Comparison of ENCODE assay signal across 7 mouse cellular contexts in the genomic region with DNA sequence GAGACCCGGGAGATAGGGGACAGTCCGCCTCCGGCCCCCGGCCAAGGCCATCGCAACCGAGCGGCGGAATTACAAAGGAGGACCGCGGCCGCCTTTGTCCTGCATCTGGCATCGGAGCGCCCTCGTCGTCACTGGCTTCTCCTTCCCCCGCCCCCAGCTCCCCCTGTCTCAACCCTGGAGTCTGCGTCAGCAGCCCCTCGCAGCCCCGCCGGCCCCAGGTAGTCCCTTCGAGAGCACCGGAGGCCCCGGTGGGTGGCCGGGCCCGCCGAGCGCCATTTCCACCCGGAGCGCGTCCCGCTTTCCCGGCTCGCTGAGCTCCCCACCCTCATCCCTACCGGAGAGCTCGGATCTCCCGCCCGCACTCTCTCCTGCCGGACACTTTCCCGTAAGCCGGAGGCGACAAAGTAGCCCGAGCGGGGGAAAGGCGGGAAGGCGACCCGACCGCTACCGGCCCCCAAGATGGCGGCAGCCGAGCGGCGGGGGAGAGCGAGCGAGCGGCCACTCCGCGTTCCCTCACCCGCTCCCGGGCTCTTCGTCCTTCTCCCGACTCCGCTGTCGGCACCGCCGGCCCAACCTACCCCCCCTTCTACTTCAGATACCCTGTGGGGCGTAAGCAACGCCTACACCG. TPM values are rescaled to one million over a fixed set of nuclear protein-coding genes. Genes with fewer than 3 reads are reported as not detected.
DNase-seq lines count a peak whose midpoint lies in the region; ATAC-seq lines count a peak whose summit lies in the region.

No protein-coding gene starts in this region.

- no peaks in the 10 kb centered on the region for H3K36me3 ChIP-seq in intestine, embryonic 15.5 days
- H3K36me3 ChIP-seq in limb, embryonic 12.5 days = 0 out of 2 replicates have a peak, but pooled peaks cover 2% of the 10 kb centered on the region
- H3K36me3 ChIP-seq in midbrain, embryonic 14.5 days (ENCODE audit: control insufficient read depth, insufficient read depth, low read length) = no peaks in the 10 kb centered on the region

- H3K4me2 ChIP-seq in intestine, embryonic 15.5 days (replicated peaks) = peak overlapping the region; percentile 62
- H3K4me2 ChIP-seq in limb, embryonic 12.5 days = peak overlapping the region; percentile 67
- peak overlapping the region; percentile 83 for H3K4me2 ChIP-seq in midbrain, embryonic 14.5 days (ENCODE audit: low read length)

- H3K27me3 ChIP-seq in intestine, embryonic 15.5 days (replicated peaks) = no peaks in the 10 kb centered on the region
- no peaks in the 10 kb centered on the region for H3K27me3 ChIP-seq in limb, embryonic 12.5 days
- no peaks in the 10 kb centered on the region for H3K27me3 ChIP-seq in midbrain, embryonic 14.5 days (ENCODE audit: control insufficient read depth, insufficient read depth, low read length)

- under 1% methylated on average over 65 of the region's 68 CpGs for WGBS in intestine, embryonic 15.5 days
- under 1% methylated on average over 68 of the region's 68 CpGs for WGBS in limb, embryonic 12.5 days
- WGBS in midbrain, embryonic 14.5 days = under 1% methylated on average over 68 of the region's 68 CpGs

- peak; percentile 86 for DNase-seq in adrenal gland, adult 2 months
- peak; percentile 73 for DNase-seq in embryo, embryonic 10.5 days (ENCODE audit: low spot score)
- peak; percentile 59 to 62 for DNase-seq in gastrocnemius, postnatal 36 days
- DNase-seq in midbrain, embryonic 14.5 days = peak; percentile 82
- peak; percentile 24 to 54 for DNase-seq in spleen, postnatal 14 days (ENCODE audit: low spot score in 2 of 2)

- intact Hi-C loops in gastrocnemius, postnatal 36 days (cut with DNase I) = no loop called here

- H3K4me1 ChIP-seq in intestine, embryonic 15.5 days (replicated peaks) = peaks cover 12% of the 10 kb centered on the region
- peaks cover 45% of the 10 kb centered on the region for H3K4me1 ChIP-seq in limb, embryonic 12.5 days (replicated peaks)
- H3K4me1 ChIP-seq in midbrain, embryonic 14.5 days (ENCODE audit: control insufficient read depth, insufficient read depth, low read length) = peaks cover 58% of the 10 kb centered on the region

- H3K9me3 ChIP-seq in intestine, embryonic 15.5 days = no peaks in the 10 kb centered on the region
- no peaks in the 10 kb centered on the region for H3K9me3 ChIP-seq in limb, embryonic 12.5 days
- no peaks in the 10 kb centered on the region for H3K9me3 ChIP-seq in midbrain, embryonic 14.5 days (ENCODE audit: control insufficient read depth, low read length)

- ATAC-seq in intestine, embryonic 15.5 days = peak; percentile 72
- ATAC-seq in limb, embryonic 12.5 days (ENCODE audit: insufficient number of reproducible peaks, insufficient read depth, low FRiP score, low TSS enrichment, low read depth) = peak; percentile 1; the same call in 1 of the 2 replicates
- ATAC-seq in midbrain, embryonic 14.5 days (ENCODE audit: low FRiP score, low TSS enrichment) = peak; percentile 15

- H3K4me3 ChIP-seq in intestine, embryonic 15.5 days (replicated peaks) = peak overlapping the region; percentile 90
- peak overlapping the region; percentile 87 for H3K4me3 ChIP-seq in limb, embryonic 12.5 days (replicated peaks)
- H3K4me3 ChIP-seq in midbrain, embryonic 14.5 days (replicated peaks; ENCODE audit: low read depth, low read length) = peak overlapping the region; percentile 94

- H3K27ac ChIP-seq in intestine, embryonic 15.5 days = peak overlapping the region; percentile 100
- peak overlapping the region; percentile 100 for H3K27ac ChIP-seq in limb, embryonic 12.5 days
- H3K27ac ChIP-seq in midbrain, embryonic 14.5 days (replicated peaks; ENCODE audit: low read depth, low read length) = peak overlapping the region; percentile 100

- H3K9ac ChIP-seq in intestine, embryonic 15.5 days = peak overlapping the region; percentile 99
- H3K9ac ChIP-seq in limb, embryonic 12.5 days (replicated peaks) = peak overlapping the region; percentile 100
- peak overlapping the region; percentile 100 for H3K9ac ChIP-seq in midbrain, embryonic 14.5 days (replicated peaks; ENCODE audit: low read length)

RNA-seq across cellular contexts. Expression of gene Hnrnph3, which starts 0.8 kb away (rescaled TPM):
- 10 to 100 TPM; 40.3 to 42.4 TPM for total RNA-seq in adrenal gland, adult 2 months (2021)
- 2.4 and 3.7 TPM in 2 replicates for polyA plus RNA-seq in adrenal gland, adult 2 months (2012; rRNA removed)
- total RNA-seq in gastrocnemius, postnatal 36 days (2021) = 10 to 100 TPM; 14.2 to 15.3 TPM
- 73.6 and 75.4 TPM in 2 replicates for polyA plus RNA-seq in intestine, embryonic 15.5 days (2015; fragmentation: Nextera tagmentation; extraction: Ambion mirVana)
- 166 and 173 TPM in 2 replicates for polyA plus RNA-seq in limb, embryonic 12.5 days (2016; fragmentation: Nextera tagmentation; extraction: Ambion mirVana)
- polyA plus RNA-seq in midbrain, embryonic 14.5 days (2014; fragmentation: Nextera tagmentation; extraction: Ambion mirVana) = 101 TPM in 2 replicates

RNA-seq across cellular contexts. Expression of gene Pbld2, which starts 0.9 kb away (rescaled TPM):
- total RNA-seq in adrenal gland, adult 2 months (2021) = 1 to 10 TPM; 3.1 to 3.9 TPM
- polyA plus RNA-seq in adrenal gland, adult 2 months (2012; rRNA removed) = 0.87 and 1.4 TPM in 2 replicates
- 1 to 10 TPM; 2.7 to 3.2 TPM for total RNA-seq in gastrocnemius, postnatal 36 days (2021)
- polyA plus RNA-seq in intestine, embryonic 15.5 days (2015; fragmentation: Nextera tagmentation; extraction: Ambion mirVana) = 5.7 and 6.8 TPM in 2 replicates
- polyA plus RNA-seq in limb, embryonic 12.5 days (2016; fragmentation: Nextera tagmentation; extraction: Ambion mirVana) = 0.96 and 1.2 TPM in 2 replicates
- polyA plus RNA-seq in midbrain, embryonic 14.5 days (2014; fragmentation: Nextera tagmentation; extraction: Ambion mirVana) = 0.79 and 0.89 TPM in 2 replicates

RNA-seq across cellular contexts. Expression of gene Pbld1, which starts 36.7 kb away (rescaled TPM):
- 1 to 10 TPM; 2.0 to 3.0 TPM for total RNA-seq in adrenal gland, adult 2 months (2021)
- 0.40 and 0.90 TPM in 2 replicates for polyA plus RNA-seq in adrenal gland, adult 2 months (2012; rRNA removed)
- total RNA-seq in gastrocnemius, postnatal 36 days (2021) = under 1 TPM; 0.32 to 0.89 TPM
- polyA plus RNA-seq in intestine, embryonic 15.5 days (2015; fragmentation: Nextera tagmentation; extraction: Ambion mirVana) = 2.6 and 6.4 TPM in 2 replicates
- 1.4 and 1.8 TPM in 2 replicates for polyA plus RNA-seq in limb, embryonic 12.5 days (2016; fragmentation: Nextera tagmentation; extraction: Ambion mirVana)
- polyA plus RNA-seq in midbrain, embryonic 14.5 days (2014; fragmentation: Nextera tagmentation; extraction: Ambion mirVana) = 0.58 and 0.93 TPM in 2 replicates

RNA-seq across cellular contexts. Expression of gene Rufy2, which starts 43.2 kb away (rescaled TPM):
- total RNA-seq in adrenal gland, adult 2 months (2021) = 10 to 100 TPM; 11.2 to 16.3 TPM
- polyA plus RNA-seq in adrenal gland, adult 2 months (2012; rRNA removed) = 1.9 and 2.1 TPM in 2 replicates
- total RNA-seq in gastrocnemius, postnatal 36 days (2021) = 1 to 10 TPM; 4.3 to 7.5 TPM
- 20.3 and 20.7 TPM in 2 replicates for polyA plus RNA-seq in intestine, embryonic 15.5 days (2015; fragmentation: Nextera tagmentation; extraction: Ambion mirVana)
- polyA plus RNA-seq in limb, embryonic 12.5 days (2016; fragmentation: Nextera tagmentation; extraction: Ambion mirVana) = 32.1 and 33.0 TPM in 2 replicates
- polyA plus RNA-seq in midbrain, embryonic 14.5 days (2014; fragmentation: Nextera tagmentation; extraction: Ambion mirVana) = 59.9 and 60.3 TPM in 2 replicates

Comparison
In these comparisons a context has a peak if more than half of its experiments do, and no peak if none do; other contexts are left out.
1. Peak in every context shown above with its lines: DNase-seq, ATAC-seq, H3K4me3 ChIP-seq and H3K27ac ChIP-seq.
2. ATAC-seq: peak in every context shown above with its lines; median percentile 72 in intestine, embryonic 15.5 days; 15 in midbrain, embryonic 14.5 days; 1 in limb, embryonic 12.5 days.
3. RNA of gene Hnrnph3, which starts 0.8 kb away (polyA plus RNA-seq): 166 to 173 TPM in limb, embryonic 12.5 days, 101 TPM in midbrain, embryonic 14.5 days and 73.6 to 75.4 TPM in intestine, embryonic 15.5 days; 2.4 to 3.7 TPM in adrenal gland, adult 2 months; every median in the first group is over 10 times any median in the second.